Mouse (Mus musculus) heart, embryonic 12.5 days (tissue): ENCODE results near the gene Odf4. TPM values are rescaled to one million over a fixed set of nuclear protein-coding genes. Genes with fewer than 3 reads are reported as not detected.

Experiments used
- polyA plus RNA-seq: library from polyadenylated mRNA; unstranded; fragments of >200 nt; fragmentation: Nextera tagmentation; extraction: Ambion mirVana; gene quantifications from 2 replicates; pipeline ENCODE4 v1.2.1, GENCODE M21; 2016

Odf4 gene
- polyA plus RNA-seq, 1 experiment from 2014 or later, result not detected

Other genes starting within 250 kb of the Odf4 start
- gene Myh10, start 235.5 kb downstream of the Odf4 start, polyA plus RNA-seq, result 219 and 235 TPM in 2 replicates
- gene Ndel1, start 55.2 kb downstream of the Odf4 start, polyA plus RNA-seq, result 62.7 and 67.0 TPM in 2 replicates
- 0.17 TPM in 1 of 2 replicates, not detected in the other for gene Rnf222, start 38.5 kb downstream of the Odf4 start, polyA plus RNA-seq
- 640 and 666 TPM in 2 replicates for gene Rpl26, start 25.5 kb downstream of the Odf4 start, polyA plus RNA-seq
- 13.3 TPM in 2 replicates for gene Arhgef15, start 30.4 kb upstream of the Odf4 start, polyA plus RNA-seq
- 1.4 and 2.2 TPM in 2 replicates for gene Slc25a35, start 41.0 kb upstream of the Odf4 start, polyA plus RNA-seq
- 64.3 and 67.5 TPM in 2 replicates for gene Rangrf, start 48.1 kb upstream of the Odf4 start, polyA plus RNA-seq
- 20.7 and 21.5 TPM in 2 replicates for gene Pfas, start 81.4 kb upstream of the Odf4 start, polyA plus RNA-seq
- gene Ctc1, start 88.8 kb upstream of the Odf4 start, polyA plus RNA-seq, result 60.8 and 62.7 TPM in 2 replicates
- gene Aurkb, start 118.6 kb upstream of the Odf4 start, polyA plus RNA-seq, result 79.4 and 85.9 TPM in 2 replicates
- gene Borcs6, start 132.6 kb upstream of the Odf4 start, polyA plus RNA-seq, result 10.7 and 13.6 TPM in 2 replicates
- 30.6 and 31.5 TPM in 2 replicates for gene Tmem107, start 143.7 kb upstream of the Odf4 start, polyA plus RNA-seq
- gene Vamp2, start 161.4 kb upstream of the Odf4 start, polyA plus RNA-seq, result 97.2 and 100 TPM in 2 replicates
- gene Per1, start 168.1 kb upstream of the Odf4 start, polyA plus RNA-seq, result 9.4 and 9.8 TPM in 2 replicates
- gene Hes7, start 193.3 kb upstream of the Odf4 start, polyA plus RNA-seq, result 0.70 and 0.81 TPM in 2 replicates
- 0.42 and 0.65 TPM in 2 replicates for gene 9130213A22Rik, start 195.5 kb upstream of the Odf4 start, polyA plus RNA-seq
- 0.17 and 0.54 TPM in 2 replicates for gene Aloxe3, start 198.8 kb upstream of the Odf4 start, polyA plus RNA-seq
- not detected in 2 replicates for gene Alox12b, start 229.9 kb upstream of the Odf4 start, polyA plus RNA-seq